Mouse (Mus musculus) erythroblast, embryonic 14.5 days (primary cell): ENCODE results near the gene Zfp60. TPM values are rescaled to one million over a fixed set of nuclear protein-coding genes. Genes with fewer than 3 reads are reported as not detected.

Source experiments
- H3K27me3 ChIP-seq: 2 replicates; pipeline ENCODE4 v1.6.1; 2012; ENCODE audit warnings: inconsistent platforms; ENCODE audit not compliant: control insufficient read depth
- H3K36me3 ChIP-seq: 2 replicates; pipeline ENCODE4 v1.6.1; 2012; ENCODE audit warnings: mild to moderate bottlenecking, inconsistent platforms; ENCODE audit not compliant: control insufficient read depth
- H3K4me1 ChIP-seq: 2 replicates; pipeline ENCODE4 v1.6.1; 2012; ENCODE audit warnings: inconsistent platforms; ENCODE audit not compliant: control insufficient read depth
- H3K4me3 ChIP-seq: replicated peaks from 2 replicates; pipeline ENCODE3; 2012; ENCODE audit warnings: moderate library complexity, mild to moderate bottlenecking, inconsistent platforms
- H3K9me3 ChIP-seq: 2 replicates; pipeline ENCODE4 v1.6.1; 2012; ENCODE audit warnings: low read length, inconsistent platforms, mixed read lengths; ENCODE audit not compliant: control insufficient read depth
- GATA1 ChIP-seq: IDR thresholded peaks from 2 replicates; pipeline ENCODE4 v1.6.1; 2012; ENCODE audit warnings: low read length, inconsistent platforms, mixed read lengths
- TAL1 ChIP-seq: IDR thresholded peaks from 3 replicates; pipeline ENCODE4 v1.6.1; 2012; ENCODE audit warnings: low read length, inconsistent platforms, mixed read lengths
- polyA plus RNA-seq: library from polyadenylated mRNA; stranded (reverse); fragments of >175 nt; gene quantifications from 2 replicates; pipeline ENCODE4 v1.2.3, GENCODE M21; 2012

Zfp60 gene
- polyA plus RNA-seq, 1 experiment = 0.01 TPM

GRCm38 (mm10) chr7:27696711-27697110, 34.5 kb upstream of the Zfp60 start:
- Histone ChIP-seq H3K4me1 (no peaks in the 10 kb centered on the region), H3K36me3 (no peaks in the 10 kb centered on the region), H3K4me3 (no peak overlapping the region), H3K27me3 (no peaks in the 10 kb centered on the region), H3K9me3 (no peaks in the 10 kb centered on the region)
- TF ChIP-seq TAL1 (no peak), GATA1 (no peak)

- no peaks in the 10 kb centered on the region for H3K27me3 ChIP-seq
These were observed 20.8 kb upstream of the Zfp60 start for GRCm38 (mm10) chr7:27710402-27710801.

GRCm38 (mm10) chr7:27721951-27722350, 9.2 kb upstream of the Zfp60 start:
- no peak overlapping the region for H3K4me3 ChIP-seq
- no peaks in the 10 kb centered on the region for H3K27me3 ChIP-seq
- no peaks in the 10 kb centered on the region for H3K9me3 ChIP-seq
- no peaks in the 10 kb centered on the region for H3K36me3 ChIP-seq
- no peaks in the 10 kb centered on the region for H3K4me1 ChIP-seq
- TF ChIP-seq TAL1 (no peak), GATA1 (no peak)

More at GRCm38 (mm10) chr7:27710402-27710801, 20.8 kb upstream of the Zfp60 start:
- TF ChIP-seq TAL1 = no peak
- no peak for TF ChIP-seq GATA1
- no peaks in the 10 kb centered on the region for H3K36me3 ChIP-seq
- no peaks in the 10 kb centered on the region for H3K4me1 ChIP-seq
- no peak overlapping the region for H3K4me3 ChIP-seq
- H3K9me3 ChIP-seq = peaks cover 13% of the 10 kb centered on the region; the same call in 1 of the 2 replicates

GRCm38 (mm10) chr7:27725566-27726538, 5.3 kb upstream of the Zfp60 start:
- Histone ChIP-seq H3K4me1 (peaks cover 2% of the 10 kb centered on the region; the same call in 1 of the 2 replicates), H3K27me3 (no peaks in the 10 kb centered on the region), H3K36me3 (no peaks in the 10 kb centered on the region), H3K9me3 (no peaks in the 10 kb centered on the region), H3K4me3 (no peak overlapping the region)
- TF ChIP-seq TAL1 (no peak), GATA1 (no peak)

GRCm38 (mm10) chr7:27727471-27727870, 3.7 kb upstream of the Zfp60 start:
- no peaks in the 10 kb centered on the region for H3K36me3 ChIP-seq
- TF ChIP-seq GATA1 (no peak), TAL1 (no peak)
- peaks cover 16% of the 10 kb centered on the region for H3K4me1 ChIP-seq
- H3K9me3 ChIP-seq = no peaks in the 10 kb centered on the region
- no peaks in the 10 kb centered on the region for H3K27me3 ChIP-seq
- H3K4me3 ChIP-seq = no peak overlapping the region

DNA sequence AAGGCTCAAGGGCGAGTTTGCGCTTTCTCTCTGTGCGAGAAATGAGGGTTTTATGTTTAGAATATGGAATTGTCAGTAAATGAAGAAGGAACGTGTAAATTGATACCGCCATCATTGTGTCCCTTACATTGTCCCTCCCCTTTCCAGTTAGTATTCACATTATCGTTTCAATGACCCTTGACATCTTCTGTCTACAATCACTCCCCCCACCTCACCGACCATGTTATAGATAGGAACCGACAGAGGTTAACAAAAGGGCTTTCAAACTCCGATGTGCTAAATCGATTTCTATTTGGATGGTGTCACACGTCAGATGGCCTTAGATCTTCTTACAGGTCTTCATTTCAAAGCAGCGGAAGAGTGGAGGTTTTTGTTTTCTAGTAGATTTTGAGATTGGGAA, 757 bp downstream of the Zfp60 start:
- no peaks in the 10 kb centered on the region for H3K27me3 ChIP-seq
- H3K9me3 ChIP-seq = no peaks in the 10 kb centered on the region
- no peaks in the 10 kb centered on the region for H3K36me3 ChIP-seq
- H3K4me3 ChIP-seq = peak overlapping the region; percentile 72
- peaks cover 20% of the 10 kb centered on the region for H3K4me1 ChIP-seq
- TF ChIP-seq GATA1 (no peak), TAL1 (no peak)

DNA sequence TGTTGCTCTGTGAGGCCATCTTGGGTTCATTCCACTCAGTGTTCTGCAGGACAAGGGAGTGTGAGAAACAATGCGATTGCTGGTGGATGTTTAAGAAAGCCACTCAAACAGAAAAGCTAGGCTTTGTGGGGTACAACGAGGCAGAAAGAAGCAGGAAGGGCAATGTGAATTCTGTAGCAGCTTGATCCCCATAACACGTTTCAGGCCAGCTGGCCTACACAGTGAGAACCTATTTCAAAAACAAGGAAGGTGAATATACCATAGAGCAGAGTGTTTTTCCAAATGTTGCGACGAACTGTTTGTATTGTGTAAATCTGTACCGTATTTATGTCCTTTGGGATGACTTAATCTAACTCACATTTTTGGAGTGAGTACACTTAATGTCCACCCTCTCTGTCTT, 1.3 kb downstream of the Zfp60 start:
- Histone ChIP-seq H3K4me3 (no peak overlapping the region), H3K27me3 (no peaks in the 10 kb centered on the region), H3K36me3 (no peaks in the 10 kb centered on the region), H3K4me1 (peaks cover 20% of the 10 kb centered on the region), H3K9me3 (no peaks in the 10 kb centered on the region)
- TF ChIP-seq TAL1 (no peak), GATA1 (no peak)

- TF ChIP-seq GATA1 = no peak
- no peak for TF ChIP-seq TAL1
These were observed 4.3 kb downstream of the Zfp60 start for GRCm38 (mm10) chr7:27735457-27735856.

DNA sequence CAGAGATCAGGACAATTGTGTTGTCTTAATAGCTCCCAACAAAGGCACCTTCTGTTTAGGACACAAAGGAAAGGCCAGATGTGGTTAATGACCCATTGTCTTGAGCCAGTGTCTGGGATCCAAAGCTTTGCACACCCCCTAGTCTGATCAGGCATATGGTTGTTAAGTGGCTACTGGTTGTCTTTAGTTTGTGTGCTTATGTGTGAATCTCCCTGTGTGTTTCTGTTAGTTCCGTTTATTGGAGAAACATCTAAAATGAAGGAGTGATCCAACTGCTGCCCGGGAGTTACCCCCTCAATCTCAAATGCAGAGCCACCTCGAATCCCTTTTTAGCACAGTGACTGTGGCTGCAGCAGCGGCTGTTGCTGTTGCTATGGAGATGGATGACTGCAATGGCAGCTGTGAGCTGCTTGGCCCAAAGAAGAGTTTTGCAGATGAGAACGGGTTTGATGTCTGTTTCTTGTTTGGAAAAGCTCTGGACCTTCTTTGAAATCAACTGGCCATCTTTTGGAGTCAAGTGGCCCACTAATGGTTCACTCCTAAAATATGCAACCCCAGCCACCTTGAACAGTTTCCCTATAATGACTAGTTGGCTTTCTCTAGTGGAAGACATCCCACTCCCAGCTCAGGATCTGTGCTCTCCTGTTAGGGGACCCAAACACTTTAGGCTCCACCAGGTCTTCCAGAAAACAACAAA, 25.3 kb downstream of the Zfp60 start:
- H3K4me1 ChIP-seq = no peaks in the 10 kb centered on the region
- TF ChIP-seq TAL1 (no peak), GATA1 (no peak)
- H3K9me3 ChIP-seq = peaks cover 7% of the 10 kb centered on the region; the same call in 1 of the 2 replicates
- no peak overlapping the region for H3K4me3 ChIP-seq
- H3K27me3 ChIP-seq = no peaks in the 10 kb centered on the region
- no peaks in the 10 kb centered on the region; the same call in 1 of the 2 replicates for H3K36me3 ChIP-seq

More at GRCm38 (mm10) chr7:27735457-27735856, 4.3 kb downstream of the Zfp60 start:
- no peaks in the 10 kb centered on the region for H3K27me3 ChIP-seq
- no peaks in the 10 kb centered on the region for H3K9me3 ChIP-seq
- peaks cover 20% of the 10 kb centered on the region for H3K4me1 ChIP-seq
- H3K36me3 ChIP-seq = peaks cover 19% of the 10 kb centered on the region
- H3K4me3 ChIP-seq = no peak overlapping the region
